Mouse (Mus musculus) liver (tissue): ENCODE data around the gene Krtap28-13.

Experiments
- DNase-seq: peaks from one replicate; pipeline ENCODE4 v3.0.0-alpha.2; 2020; ENCODE audit warnings: mixed read lengths

Krtap28-13 gene

DNA sequence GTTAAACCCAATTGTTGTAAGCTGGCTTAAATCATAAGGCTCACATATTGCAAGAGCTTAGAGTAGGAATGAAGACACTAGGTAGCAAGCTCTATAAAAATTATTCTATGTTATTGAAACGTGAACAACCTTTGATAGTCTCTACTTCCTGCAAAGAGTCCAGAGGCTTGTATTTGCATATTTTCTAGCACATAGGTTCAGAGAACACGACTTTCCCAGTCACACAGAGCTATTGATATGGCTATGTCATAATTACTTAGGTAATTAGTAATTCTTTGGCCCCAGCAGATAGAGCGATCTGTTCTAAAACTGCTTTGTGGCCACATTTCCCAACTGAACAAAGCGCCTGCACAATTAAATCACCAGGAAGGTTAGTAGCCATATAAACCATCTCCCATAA lies 36.2 kb downstream of the Krtap28-13 start:
- DNase-seq = no peak

DNA sequence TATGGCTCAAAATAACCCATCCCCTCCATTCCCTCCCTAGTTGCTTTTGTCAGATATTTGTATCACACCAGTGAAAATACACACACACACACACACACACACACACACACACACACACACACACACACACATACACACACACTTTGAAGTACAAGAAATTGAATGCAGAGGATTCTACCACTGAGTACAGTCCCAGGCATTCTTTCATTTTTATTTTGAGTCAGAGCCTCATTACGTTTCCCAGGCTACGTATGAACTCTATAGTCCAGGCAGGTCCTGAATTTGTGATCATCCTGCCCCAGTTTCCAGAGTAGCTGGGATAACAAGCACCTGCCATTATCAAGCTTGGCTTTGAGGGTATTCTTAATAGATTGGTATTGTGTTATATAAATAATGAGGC lies 38.4 kb downstream of the Krtap28-13 start:
- no peak for DNase-seq

DNA sequence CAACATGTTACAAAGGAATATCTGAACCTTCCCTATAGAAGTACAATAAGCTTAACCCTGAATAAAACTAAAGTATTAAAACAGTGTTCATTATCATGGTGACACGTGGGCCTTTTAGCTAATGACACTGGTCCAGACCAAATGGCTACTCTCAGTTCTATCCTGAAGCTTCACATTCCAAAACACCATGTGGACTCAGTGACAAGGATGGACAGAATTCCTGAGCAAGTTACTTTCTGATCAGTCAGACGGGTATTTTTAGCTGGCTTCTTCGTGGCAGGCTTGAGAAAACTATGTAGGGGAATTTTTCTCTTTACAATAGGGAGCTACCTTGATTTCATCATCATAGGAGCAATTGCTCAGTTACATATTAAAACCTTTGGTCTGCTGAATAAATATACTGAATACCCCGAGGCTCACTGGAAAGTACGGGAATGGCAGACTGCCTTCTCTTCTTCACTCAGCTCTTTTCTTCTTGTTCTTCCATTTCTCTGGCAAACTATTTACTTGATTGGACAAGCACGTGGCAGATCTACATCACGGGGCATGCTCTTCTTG lies 38.9 kb downstream of the Krtap28-13 start:
- DNase-seq = no peak

DNA sequence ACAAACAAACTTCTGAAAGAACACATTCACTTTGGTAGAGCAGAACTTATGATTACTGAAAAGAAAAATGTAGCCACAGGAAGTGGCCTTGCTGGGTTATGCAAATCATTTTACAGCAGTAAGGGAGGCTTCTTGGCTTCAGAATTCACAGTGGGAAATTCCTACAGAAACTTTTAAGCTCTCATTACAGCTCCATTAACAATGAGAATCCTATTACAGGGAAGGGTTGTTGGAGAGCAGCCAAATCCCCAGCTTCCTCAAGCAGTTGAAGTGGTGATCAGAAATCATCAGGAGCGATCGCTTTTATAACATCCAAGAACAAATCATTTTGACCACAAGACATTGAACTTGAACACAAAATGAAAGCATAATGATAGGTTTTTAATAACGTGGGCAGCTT lies 41.2 kb downstream of the Krtap28-13 start:
- no peak for DNase-seq

DNA sequence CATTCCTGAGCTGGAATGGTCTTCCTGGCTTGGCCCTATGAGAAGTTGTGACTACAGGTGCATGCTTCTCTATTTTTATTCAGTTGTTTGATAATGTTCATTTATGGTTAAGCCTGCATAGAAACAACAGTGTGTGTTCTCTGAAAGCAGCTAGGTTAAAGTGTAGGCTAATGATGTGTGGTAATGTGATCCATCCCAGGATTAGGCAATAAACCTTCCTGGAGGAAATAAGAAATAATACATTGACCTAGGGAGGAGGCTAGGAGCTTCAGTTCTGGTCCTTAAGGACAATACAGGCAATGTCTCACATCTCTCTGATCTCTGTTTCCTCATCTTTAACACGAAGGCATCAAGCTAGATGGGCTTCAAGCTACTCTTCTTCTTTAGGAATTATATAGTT lies 44.7 kb downstream of the Krtap28-13 start:
- no peak for DNase-seq

DNA sequence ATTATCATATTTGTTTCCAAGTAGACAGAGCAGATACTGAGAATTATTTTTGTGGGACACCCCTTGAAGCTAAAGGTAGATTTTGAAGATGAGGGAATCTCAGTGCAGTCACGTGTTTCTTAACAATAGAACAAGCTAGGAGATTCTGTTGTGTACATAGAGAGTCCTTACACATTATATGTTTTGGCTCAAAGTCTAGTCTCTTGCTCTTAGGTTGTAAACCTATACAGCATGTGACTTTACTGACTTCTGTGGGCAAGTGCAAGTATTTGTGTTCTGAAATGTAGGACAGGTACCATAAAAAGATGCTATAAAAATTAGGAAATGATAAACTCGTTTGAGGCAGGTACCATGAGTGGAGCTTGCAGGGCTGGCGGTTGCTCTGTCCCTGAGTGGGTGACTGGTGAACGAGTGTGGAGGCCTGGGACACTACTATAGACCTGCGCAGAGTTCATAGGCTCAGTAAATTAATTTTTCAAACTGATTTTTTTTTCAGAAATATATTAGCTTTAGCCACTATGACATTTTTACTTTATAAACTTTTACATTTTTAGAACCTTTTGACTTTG lies 46.8 kb downstream of the Krtap28-13 start:
- DNase-seq = no peak

DNA sequence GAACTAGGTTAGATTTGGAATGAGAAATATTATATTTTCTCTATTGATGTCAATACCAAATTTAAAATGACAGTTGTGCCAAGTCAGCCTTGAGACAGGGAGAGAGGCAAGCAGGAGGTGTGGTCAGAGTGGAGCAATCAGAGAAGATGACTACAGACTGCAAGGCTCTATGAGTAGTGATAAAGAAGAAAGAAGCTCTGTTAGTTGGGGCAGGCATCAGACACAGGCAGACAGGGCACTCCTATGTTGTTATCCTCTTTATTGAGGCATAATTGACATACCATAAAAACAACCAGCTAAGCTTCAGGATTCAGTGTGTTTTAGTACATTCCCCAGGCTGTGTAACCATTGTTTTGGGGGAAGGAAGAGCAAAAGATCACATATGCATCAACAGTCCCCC lies 50.3 kb downstream of the Krtap28-13 start:
- DNase-seq = no peak
